Mouse (Mus musculus) ES-Bruce4 (cell line): ENCODE measurements around the gene Get4. TPM values are rescaled to one million over a fixed set of nuclear protein-coding genes. Genes with fewer than 3 reads are reported as not detected.

Experiments used
- H3K27ac ChIP-seq: 2 replicates; pipeline ENCODE4 v1.5.1; 2012; ENCODE audit warnings: low read length, inconsistent platforms; ENCODE audit not compliant: insufficient read depth
- H3K27me3 ChIP-seq: 2 replicates; pipeline ENCODE4 v1.6.1; 2012; ENCODE audit warnings: mild to moderate bottlenecking, low read length, inconsistent platforms; ENCODE audit not compliant: control insufficient read depth, poor library complexity, insufficient read depth, severe bottlenecking
- H3K36me3 ChIP-seq: 2 replicates; pipeline ENCODE4 v1.6.1; 2012; ENCODE audit warnings: inconsistent platforms, mild to moderate bottlenecking, low read length, moderate library complexity; ENCODE audit not compliant: control insufficient read depth, poor library complexity, insufficient read depth, severe bottlenecking
- H3K4me1 ChIP-seq: one replicate; pipeline ENCODE4 v1.8.1; 2011; ENCODE audit warnings: low read length; ENCODE audit not compliant: control insufficient read depth, insufficient read depth
- H3K4me3 ChIP-seq: 2 replicates; pipeline ENCODE4 v1.5.1; 2011; ENCODE audit warnings: low read depth, mild to moderate bottlenecking, low read length
- H3K9ac ChIP-seq: 2 replicates; pipeline ENCODE4 v1.6.1; 2012; ENCODE audit warnings: low read depth, mild to moderate bottlenecking, inconsistent platforms; ENCODE audit not compliant: poor library complexity, severe bottlenecking
- H3K9me3 ChIP-seq: replicated peaks from 2 replicates; pipeline ENCODE4 v1.6.1; 2012; ENCODE audit warnings: mild to moderate bottlenecking, low read length, inconsistent platforms; ENCODE audit not compliant: control insufficient read depth, poor library complexity, insufficient read depth, severe bottlenecking
- CTCF ChIP-seq: IDR thresholded peaks from one replicate; pipeline ENCODE4 v1.8.1; 2011; ENCODE audit warnings: low read depth, low read length
- EP300 ChIP-seq: IDR thresholded peaks from 2 replicates; pipeline ENCODE4 v1.6.1; 2011; ENCODE audit warnings: low read depth, low read length; ENCODE audit not compliant: insufficient read depth
- POLR2A ChIP-seq: IDR thresholded peaks from one replicate; pipeline ENCODE4 v1.8.1; 2011; ENCODE audit warnings: low read length; ENCODE audit not compliant: insufficient read depth
- polyA plus RNA-seq: library from polyadenylated mRNA; stranded (reverse); fragments of >200 nt; gene quantifications from 2 replicates; pipeline ENCODE4 v1.2.4, GENCODE M21; 2011; ENCODE audit warnings: low read depth; ENCODE audit not compliant: missing spikeins, insufficient read depth, insufficient read length

Gene Get4
- polyA plus RNA-seq, 1 experiment = 55.9 TPM

- Histone ChIP-seq H3K36me3 (no peaks in the 10 kb centered on the region), H3K4me3 (no peak overlapping the region), H3K9ac (no peak overlapping the region), H3K9me3 (no peaks in the 10 kb centered on the region), H3K27me3 (no peaks in the 10 kb centered on the region), H3K27ac (no peak overlapping the region), H3K4me1 (peaks cover 3% of the 10 kb centered on the region)
- no peak for TF ChIP-seq CTCF
- TF ChIP-seq POLR2A = no peak
- TF ChIP-seq EP300 = no peak
Measured at GRCm38 (mm10) chr5:139277287-139277686, 25.2 kb downstream of the Get4 start.

DNA sequence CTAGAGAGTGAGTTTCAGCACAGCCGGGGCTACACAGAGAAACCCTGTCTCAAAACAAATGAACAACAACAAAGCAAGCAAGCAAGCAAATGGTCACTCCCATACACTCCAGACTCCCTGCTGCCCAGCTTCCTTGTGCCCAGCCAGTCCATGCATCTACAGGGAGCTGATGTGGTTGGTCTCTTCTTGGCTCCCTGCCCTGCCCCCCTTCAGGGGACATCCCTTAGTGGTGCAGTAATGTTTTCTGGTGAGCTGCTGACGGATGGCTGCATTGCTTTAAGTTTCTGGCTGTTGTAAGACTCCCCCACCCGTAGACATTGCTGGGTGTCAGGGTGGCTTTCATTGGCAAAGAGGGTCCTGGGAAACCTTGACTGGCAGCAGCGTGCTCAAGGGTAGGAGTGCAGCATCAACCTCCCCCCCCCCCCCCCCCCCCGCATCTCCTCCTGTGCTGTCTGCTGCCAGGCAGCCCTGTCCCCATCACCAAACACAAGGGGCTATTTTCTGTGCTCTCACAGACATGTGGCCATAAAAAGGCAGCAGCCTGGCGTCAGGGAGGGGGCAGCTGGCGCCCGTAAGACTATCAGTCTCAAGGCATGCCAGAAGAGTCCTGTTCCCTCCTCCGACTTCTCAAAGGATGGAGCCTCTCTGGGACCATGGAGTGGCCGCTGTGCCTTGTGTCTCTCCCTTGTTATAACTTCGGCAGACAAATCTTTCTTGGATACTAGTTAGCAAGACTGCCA, 29.4 kb downstream of the Get4 start:
- no peak overlapping the region for H3K4me3 ChIP-seq
- H3K9ac ChIP-seq = no peak overlapping the region
- H3K4me1 ChIP-seq = peaks cover 5% of the 10 kb centered on the region
- H3K27ac ChIP-seq = no peak overlapping the region
- no peaks in the 10 kb centered on the region for H3K9me3 ChIP-seq
- H3K27me3 ChIP-seq = no peaks in the 10 kb centered on the region
- H3K36me3 ChIP-seq = no peaks in the 10 kb centered on the region
- TF ChIP-seq CTCF (no peak), EP300 (no peak), POLR2A (no peak)

DNA sequence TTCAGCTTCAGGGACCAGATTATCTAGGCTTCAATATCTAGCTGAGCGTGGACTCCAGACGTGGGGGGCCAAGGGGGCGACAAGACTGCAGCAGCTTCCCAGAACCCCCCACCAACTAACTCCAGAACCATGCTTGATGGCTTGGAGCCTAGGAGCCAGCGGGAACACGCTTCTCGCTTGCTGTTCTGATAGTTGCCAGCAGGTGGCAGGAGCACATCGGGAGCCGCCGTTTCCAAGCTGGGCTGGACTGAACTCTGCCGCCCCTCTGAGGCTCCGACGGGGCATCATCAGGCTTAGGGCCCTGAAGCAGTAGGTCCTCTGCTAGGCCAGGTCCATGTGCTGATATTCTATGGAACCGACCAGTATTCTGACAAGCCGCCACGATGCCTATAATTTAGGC, 30.1 kb downstream of the Get4 start:
- Histone ChIP-seq H3K4me3 (no peak overlapping the region), H3K9me3 (no peaks in the 10 kb centered on the region), H3K36me3 (no peaks in the 10 kb centered on the region), H3K9ac (no peak overlapping the region), H3K27ac (no peak overlapping the region), H3K27me3 (no peaks in the 10 kb centered on the region), H3K4me1 (peaks cover 5% of the 10 kb centered on the region)
- TF ChIP-seq EP300 (no peak), CTCF (peak; percentile 99), POLR2A (no peak)

DNA sequence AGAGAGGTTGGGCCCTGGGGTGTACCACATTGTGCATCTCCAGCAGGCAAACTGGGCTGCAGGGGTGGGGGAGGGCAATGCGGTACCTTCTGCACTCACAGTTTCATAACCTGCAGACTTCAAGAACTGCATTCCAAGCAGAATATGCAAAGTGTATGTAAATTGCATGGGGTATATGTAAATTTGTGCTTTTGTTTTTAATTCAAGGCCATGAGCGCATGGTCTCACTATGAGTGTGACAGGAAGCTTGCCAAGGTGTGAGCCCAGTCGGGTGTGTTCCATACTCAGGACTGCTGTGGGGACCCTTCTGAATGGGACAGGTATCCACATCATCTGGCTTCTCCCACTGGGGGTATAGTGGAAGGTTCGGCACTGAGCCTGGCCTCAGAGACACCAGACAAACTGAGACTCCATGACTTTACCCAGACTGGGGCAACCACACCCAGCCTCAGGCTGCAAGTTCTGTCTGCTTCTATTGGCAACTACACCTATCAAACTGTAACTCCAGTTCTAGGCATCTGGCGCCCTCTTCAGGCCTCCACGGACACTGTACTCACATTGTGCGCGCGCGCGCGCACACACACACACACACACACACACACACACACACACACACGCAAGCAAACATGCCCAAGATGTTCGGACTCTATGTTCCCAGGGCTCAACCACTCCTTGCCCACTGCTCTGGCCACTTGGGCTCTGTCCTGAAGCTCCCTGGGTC, 31.5 kb downstream of the Get4 start:
- TF ChIP-seq CTCF (peak; percentile 9), POLR2A (no peak)
- no peak overlapping the region for H3K27ac ChIP-seq

DNA sequence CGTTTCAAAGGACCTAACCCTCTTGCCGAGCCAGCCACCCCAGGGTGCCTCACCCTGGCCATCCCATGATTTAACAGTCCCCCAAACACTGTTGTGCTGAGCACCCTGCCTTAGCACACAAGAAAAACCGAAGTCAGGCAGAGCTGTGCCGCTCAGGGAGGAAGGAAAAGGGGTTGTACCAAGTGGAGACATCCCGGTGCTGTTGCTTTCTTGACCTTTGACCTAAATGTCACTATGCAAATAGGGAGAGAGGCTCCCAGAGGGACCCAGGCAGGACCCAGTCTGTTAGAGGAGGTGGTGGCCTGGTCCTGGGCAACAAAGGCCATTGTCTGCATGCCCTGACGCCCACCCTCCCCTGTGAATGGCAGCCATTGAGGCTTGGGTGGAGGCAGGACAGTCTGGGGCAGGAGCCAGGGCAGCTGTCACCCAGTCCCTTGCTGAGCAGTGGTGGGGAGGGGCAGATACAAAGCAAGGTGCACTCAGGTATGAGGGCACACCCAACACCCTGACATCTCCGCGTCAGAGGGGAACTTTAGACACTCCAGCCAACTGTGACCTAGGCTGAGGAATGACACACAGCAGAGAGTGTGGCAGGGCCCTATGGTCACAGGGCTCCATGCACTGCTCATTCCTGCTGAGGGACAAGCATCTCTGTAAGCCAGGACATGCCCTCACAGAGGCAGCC, 33.4 kb downstream of the Get4 start:
- peaks cover 5% of the 10 kb centered on the region for H3K4me1 ChIP-seq
- H3K36me3 ChIP-seq = no peaks in the 10 kb centered on the region
- TF ChIP-seq EP300 = no peak
- no peak for TF ChIP-seq POLR2A
- no peaks in the 10 kb centered on the region for H3K27me3 ChIP-seq
- no peak overlapping the region for H3K27ac ChIP-seq
- no peaks in the 10 kb centered on the region for H3K9me3 ChIP-seq
- H3K9ac ChIP-seq = no peak overlapping the region
- no peak overlapping the region for H3K4me3 ChIP-seq

More for the DNA sequence above, 31.5 kb downstream of the Get4 start:
- Histone ChIP-seq H3K4me3 (no peak overlapping the region), H3K27me3 (no peaks in the 10 kb centered on the region), H3K9me3 (no peaks in the 10 kb centered on the region), H3K36me3 (no peaks in the 10 kb centered on the region), H3K4me1 (peaks cover 5% of the 10 kb centered on the region), H3K9ac (no peak overlapping the region)
